Mouse (Mus musculus): ENCODE data around the gene Hoxb6.

- no peak for TF ChIP-seq CTCF (IDR thresholded peaks at IDR 0.05; ENCODE audit: control insufficient read depth, insufficient read depth, low read length)
- no peak for TF ChIP-seq POLR2A (IDR thresholded peaks at IDR 0.05; ENCODE audit: borderline replicate concordance, control insufficient read depth, low read depth, low read length)
Observed at GRCm38 (mm10) chr11:96332618-96333032, 40.3 kb downstream of the Hoxb6 start.
